Mouse (Mus musculus) CH12.LX (cell line): ENCODE results near the gene Tspear. TPM values are rescaled to one million over a fixed set of nuclear protein-coding genes. Genes with fewer than 3 reads are reported as not detected.

ENCODE experiments used
- DNase-seq: peaks from one replicate; pipeline ENCODE4 v3.0.0-alpha.2; 2013; ENCODE audit errors: extremely low read depth
- H3K27ac ChIP-seq: 2 replicates; pipeline ENCODE4 v1.5.1; 2012; ENCODE audit warnings: low read depth, mild to moderate bottlenecking, control low read depth, moderate library complexity; ENCODE audit not compliant: insufficient read depth
- H3K27me3 ChIP-seq: replicated peaks from 2 replicates; pipeline ENCODE3; 2012; ENCODE audit warnings: inconsistent platforms
- H3K36me3 ChIP-seq, 2 experiments: replicated peaks in 1 of 2; 2 replicates each; pipeline versions ENCODE3 to v1.6.1; 2012; ENCODE audit warnings: inconsistent platforms in 1 of 2, low read length in 1 of 2, mild to moderate bottlenecking in 1 of 2, mixed read lengths in 1 of 2, moderate library complexity in 1 of 2; ENCODE audit not compliant: control insufficient read depth in 1 of 2, insufficient read depth in 1 of 2
- H3K4me1 ChIP-seq, 2 experiments: 2 replicates each; pipeline ENCODE4 v1.6.1; 2012; ENCODE audit warnings: inconsistent platforms in 1 of 2, moderate library complexity in 1 of 2; ENCODE audit not compliant: insufficient read depth in 2 of 2, control insufficient read depth in 1 of 2
- H3K4me2 ChIP-seq: 2 replicates; pipeline ENCODE4 v1.6.1; 2012; ENCODE audit warnings: low read depth, mild to moderate bottlenecking, control low read depth; ENCODE audit not compliant: poor library complexity, insufficient read depth, severe bottlenecking
- H3K4me3 ChIP-seq, 3 experiments: fragments of 150-350 bp in 1 of 3; sonication (generic) in 1 of 3; replicated peaks in 1 of 3; 2 replicates each; pipeline versions ENCODE3 to v1.5.1; 2011 to 2012; ENCODE audit warnings: low read depth in 2 of 3, low read length in 2 of 3, mild to moderate bottlenecking in 2 of 3, moderate library complexity in 2 of 3, control low read depth in 1 of 3, improper control_type of control experiment in 1 of 3, inconsistent platforms in 1 of 3, mixed read lengths in 1 of 3; ENCODE audit not compliant: poor library complexity in 1 of 3
- H3K79me2 ChIP-seq: replicated peaks from 2 replicates; pipeline ENCODE4 v1.6.1; 2012; ENCODE audit warnings: mild to moderate bottlenecking, moderate library complexity; ENCODE audit not compliant: control insufficient read depth, poor library complexity, insufficient read depth, severe bottlenecking; ENCODE audit errors: extremely low read depth
- H3K9ac ChIP-seq: 2 replicates; pipeline ENCODE4 v1.6.1; 2012; ENCODE audit warnings: low read depth, mild to moderate bottlenecking, control low read depth, moderate library complexity; ENCODE audit not compliant: insufficient read depth
- H3K9me3 ChIP-seq: replicated peaks from 2 replicates; pipeline ENCODE3; 2012; ENCODE audit warnings: low read length, inconsistent platforms, mixed read lengths
- BHLHE40 ChIP-seq: IDR thresholded peaks from 2 replicates; pipeline ENCODE4 v1.6.1; 2011; ENCODE audit warnings: mild to moderate bottlenecking, low read depth, low read length, improper control_type of control experiment
- CHD1 ChIP-seq: IDR thresholded peaks from 2 replicates; pipeline ENCODE4 v1.6.1; 2012; ENCODE audit warnings: low read depth, low read length, improper control_type of control experiment, inconsistent platforms
- CHD2 ChIP-seq: IDR thresholded peaks from 2 replicates; pipeline ENCODE4 v1.6.1; 2011; ENCODE audit warnings: low read length, improper control_type of control experiment
- CTCF ChIP-seq, 2 experiments: IDR thresholded peaks in 1 of 2; conservative IDR thresholded peaks in 1 of 2; 2 replicates each; pipeline ENCODE4 v1.5.1; 2011 to 2012; ENCODE audit warnings: low read depth in 2 of 2, low read length in 2 of 2, improper control_type of control experiment in 1 of 2, inconsistent platforms in 1 of 2, mild to moderate bottlenecking in 1 of 2, moderate library complexity in 1 of 2
- E2F4 ChIP-seq: IDR thresholded peaks from 2 replicates; pipeline ENCODE4 v1.6.1; 2011; ENCODE audit warnings: low read depth, low read length, improper control_type of control experiment; ENCODE audit not compliant: insufficient replicate concordance
- ELF1 ChIP-seq: IDR thresholded peaks from 2 replicates; pipeline ENCODE4 v1.6.1; 2014; ENCODE audit warnings: low read depth, mild to moderate bottlenecking, inconsistent platforms, low read length, improper control_type of control experiment
- ETS1 ChIP-seq: conservative IDR thresholded peaks from 2 replicates; pipeline ENCODE4 v1.6.1; 2012; ENCODE audit warnings: low read depth, mild to moderate bottlenecking, inconsistent platforms, low read length, improper control_type of control experiment, moderate library complexity
- GABPA ChIP-seq: IDR thresholded peaks from 2 replicates; pipeline ENCODE4 v1.6.1; 2012; ENCODE audit warnings: low read depth, low read length, improper control_type of control experiment, inconsistent platforms; ENCODE audit not compliant: insufficient replicate concordance
- HCFC1 ChIP-seq: IDR thresholded peaks from 2 replicates; pipeline ENCODE4 v1.6.1; 2012; ENCODE audit warnings: low read depth, mild to moderate bottlenecking, inconsistent platforms, low read length, improper control_type of control experiment
- JUN ChIP-seq: IDR thresholded peaks from 2 replicates; pipeline ENCODE4 v1.6.1; 2011; ENCODE audit warnings: low read depth, mild to moderate bottlenecking, low read length, improper control_type of control experiment, moderate library complexity; ENCODE audit not compliant: insufficient read depth
- JUND ChIP-seq: conservative IDR thresholded peaks from 2 replicates; pipeline ENCODE4 v1.6.1; 2011; ENCODE audit warnings: low read depth, low read length, improper control_type of control experiment
- KAT2A ChIP-seq: IDR thresholded peaks from 2 replicates; pipeline ENCODE4 v1.6.1; 2012; ENCODE audit warnings: low read length, improper control_type of control experiment, inconsistent platforms; ENCODE audit not compliant: insufficient replicate concordance
- MAFK ChIP-seq: IDR thresholded peaks from 2 replicates; pipeline ENCODE4 v1.6.1; 2011; ENCODE audit warnings: low read length, improper control_type of control experiment; ENCODE audit not compliant: insufficient replicate concordance
- MAX ChIP-seq: IDR thresholded peaks from 2 replicates; pipeline ENCODE4 v1.6.1; 2011; ENCODE audit warnings: low read length, improper control_type of control experiment
- MAZ ChIP-seq: IDR thresholded peaks from 2 replicates; pipeline ENCODE4 v1.6.1; 2012; ENCODE audit warnings: low read depth, mild to moderate bottlenecking, inconsistent platforms, low read length, improper control_type of control experiment, moderate library complexity
- MXI1 ChIP-seq: IDR thresholded peaks from 2 replicates; pipeline ENCODE4 v1.6.1; 2011; ENCODE audit warnings: mild to moderate bottlenecking, low read depth, low read length, improper control_type of control experiment
- MYC ChIP-seq: IDR thresholded peaks from 2 replicates; pipeline ENCODE4 v1.6.1; 2011; ENCODE audit warnings: low read depth, mild to moderate bottlenecking, improper control_type of control experiment, low read length
- NELFE ChIP-seq: IDR thresholded peaks from 2 replicates; pipeline ENCODE4 v1.6.1; 2011; ENCODE audit warnings: low read depth, low read length, improper control_type of control experiment
- NRF1 ChIP-seq: IDR thresholded peaks from 2 replicates; pipeline ENCODE4 v1.6.1; 2014; ENCODE audit warnings: low read depth, mild to moderate bottlenecking, inconsistent platforms, low read length, improper control_type of control experiment, moderate library complexity
- PAX5 ChIP-seq: IDR thresholded peaks from 2 replicates; pipeline ENCODE4 v1.6.1; 2012; ENCODE audit warnings: low read length, inconsistent platforms, mixed read lengths
- POLR2A ChIP-seq: IDR thresholded peaks from 2 replicates; pipeline ENCODE4 v1.6.1; 2011; ENCODE audit warnings: low read depth, mild to moderate bottlenecking, improper control_type of control experiment, low read length
- POLR2AphosphoS2 ChIP-seq: IDR thresholded peaks from 2 replicates; pipeline ENCODE4 v1.6.1; 2011; ENCODE audit warnings: low read depth, low read length, improper control_type of control experiment
- RAD21 ChIP-seq: IDR thresholded peaks from 2 replicates; pipeline ENCODE4 v1.6.1; 2011; ENCODE audit warnings: low read depth, mild to moderate bottlenecking, low read length, improper control_type of control experiment, moderate library complexity
- RCOR1 ChIP-seq: conservative IDR thresholded peaks from 2 replicates; pipeline ENCODE4 v1.6.1; 2012; ENCODE audit warnings: low read depth, mild to moderate bottlenecking, inconsistent platforms, low read length, improper control_type of control experiment
- SIN3A ChIP-seq: IDR thresholded peaks from 2 replicates; pipeline ENCODE4 v1.6.1; 2012; ENCODE audit warnings: low read length, improper control_type of control experiment, inconsistent platforms
- SMC3 ChIP-seq: IDR thresholded peaks from 2 replicates; pipeline ENCODE4 v1.6.1; 2011; ENCODE audit warnings: low read depth, low read length, improper control_type of control experiment
- TBP ChIP-seq: conservative IDR thresholded peaks from 2 replicates; pipeline ENCODE4 v1.6.1; 2011; ENCODE audit warnings: low read depth, low read length, improper control_type of control experiment
- TCF12 ChIP-seq: IDR thresholded peaks from 2 replicates; pipeline ENCODE4 v1.6.1; 2014; ENCODE audit warnings: low read depth, mild to moderate bottlenecking, inconsistent platforms, low read length, improper control_type of control experiment
- UBTF ChIP-seq: IDR thresholded peaks from 2 replicates; pipeline ENCODE4 v1.6.1; 2012; ENCODE audit warnings: low read depth, mild to moderate bottlenecking, inconsistent platforms, low read length, improper control_type of control experiment, moderate library complexity
- USF1 ChIP-seq: IDR thresholded peaks from 2 replicates; pipeline ENCODE4 v1.6.1; 2014; ENCODE audit warnings: low read depth, mild to moderate bottlenecking, inconsistent platforms, low read length, improper control_type of control experiment
- USF2 ChIP-seq: conservative IDR thresholded peaks from 2 replicates; pipeline ENCODE4 v1.6.1; 2011; ENCODE audit warnings: low read depth, low read length, improper control_type of control experiment
- ZKSCAN1 ChIP-seq: IDR thresholded peaks from 2 replicates; pipeline ENCODE4 v1.6.1; 2012; ENCODE audit warnings: low read depth, inconsistent platforms, low read length, improper control_type of control experiment, borderline replicate concordance
- ZMIZ1 ChIP-seq: IDR thresholded peaks from 2 replicates; pipeline ENCODE4 v1.6.1; 2012; ENCODE audit warnings: low read depth, mild to moderate bottlenecking, inconsistent platforms, low read length, improper control_type of control experiment
- ZNF384 ChIP-seq: IDR thresholded peaks from 2 replicates; pipeline ENCODE4 v1.6.1; 2012; ENCODE audit warnings: low read depth, low read length, improper control_type of control experiment, inconsistent platforms
- dilution Hi-C: fragments of 300-500 bp; cut with MboI; formaldehyde crosslinking; loops from 2 replicates; pipeline ENCODE4 v1.14.3; 2020; ENCODE audit warnings: low sequenced_read_pairs; ENCODE audit not compliant: extremely low pct_unique_long_range_greater_than_20kb, extremely low pct_ligation_motif_present
- in situ Hi-C: fragments of 300-500 bp; cut with MboI; formaldehyde crosslinking; loops from 3 replicates; pipeline ENCODE4 v1.14.3; 2019; ENCODE audit warnings: low sequenced_read_pairs, low pct_ligation_motif_present, low pct_unique_long_range_greater_than_20kb, mixed read lengths
- polyA plus RNA-seq: library from polyadenylated mRNA; unstranded; fragments of >175 nt; gene quantifications from 2 replicates; pipeline ENCODE4 v1.2.1, GENCODE M21; 2012; ENCODE audit warnings: low read depth; ENCODE audit not compliant: insufficient read length
- total RNA-seq, 2 experiments: library from RNA; depleted of rRNA; stranded (reverse); fragments of 300-350 nt in 1 of 2; fragments of >200 nt in 1 of 2; gene quantifications; 2 replicates each; pipeline ENCODE4 v1.2.3; 2012 to 2014

Tspear gene
- total and polyA plus RNA-seq, 3 experiments: 0.09 to 0.42 TPM; not detected in 1

- peaks cover 3% of the 10 kb centered on the region for H3K9me3 ChIP-seq
- TF ChIP-seq SIN3A (no peak), ZNF384 (no peak)
- no peak for DNase-seq
- H3K4me2 ChIP-seq: no peak overlapping the region
- H3K27me3 ChIP-seq: peaks cover 13% of the 10 kb centered on the region
- H3K4me3 ChIP-seq: no peak overlapping the region
- dilution Hi-C loops: no loop called here
- no peak overlapping the region for H3K27ac ChIP-seq
- no peaks in the 10 kb centered on the region for H3K79me2 ChIP-seq
- in situ Hi-C loops: no loop called here
- peaks cover 33 to 83% of the 10 kb centered on the region in 2 experiments for H3K4me1 ChIP-seq
- H3K36me3 ChIP-seq: no peaks in the 10 kb centered on the region
- H3K9ac ChIP-seq: no peak overlapping the region
These were observed 14.8 kb upstream of the Tspear start for GRCm38 (mm10) chr10:77671519-77671918.

- Histone ChIP-seq H3K36me3 (no peaks in the 10 kb centered on the region), H3K79me2 (no peaks in the 10 kb centered on the region), H3K9me3 (peaks cover 3% of the 10 kb centered on the region), H3K9ac (no peak overlapping the region), H3K4me1 (peaks cover 35 to 80% of the 10 kb centered on the region in 2 experiments), H3K27ac (peak overlapping the region; percentile 20; the same call in 1 of the 2 replicates), H3K4me2 (peak overlapping the region; percentile 54), H3K4me3 (peak overlapping the region in 1 of 3 experiments; percentile 12), H3K27me3 (peaks cover 32% of the 10 kb centered on the region)
- dilution Hi-C loops (no loop called here), in situ Hi-C loops (no loop called here)
- DNase-seq: peak; percentile 85
- no peak for TF ChIP-seq TBP
- TF ChIP-seq MXI1: no peak
- no peak for TF ChIP-seq NRF1
- TF ChIP-seq MAFK: no peak
- peak; percentile 85 for TF ChIP-seq ETS1
- TF ChIP-seq HCFC1: no peak
- TF ChIP-seq E2F4: no peak
- TF ChIP-seq SMC3: no peak
- peak; percentile 39; the same call in 1 of the 2 replicates for TF ChIP-seq MYC
- no peak for TF ChIP-seq ZNF384
- no peak for TF ChIP-seq CHD1
- TF ChIP-seq USF1: no peak
- TF ChIP-seq TCF12: peak; percentile 83
- no peak for TF ChIP-seq POLR2AphosphoS2
- no peak for TF ChIP-seq PAX5
- TF ChIP-seq ZMIZ1: no peak
- TF ChIP-seq ELF1: no peak
- TF ChIP-seq JUND: peak; percentile 74
- peak; percentile 55; the same call in 1 of the 2 replicates for TF ChIP-seq CHD2
- peak; percentile 70; the same call in 1 of the 2 replicates for TF ChIP-seq MAZ
- TF ChIP-seq KAT2A: no peak
- peak; percentile 56 for TF ChIP-seq JUN
- no peak for TF ChIP-seq UBTF
- TF ChIP-seq RAD21: no peak
- no peak for TF ChIP-seq USF2
- TF ChIP-seq CTCF (conservative IDR thresholded peaks at IDR 0.05 in 1 of 2, IDR thresholded peaks at IDR 0.05 in 1 of 2; ENCODE audit: low read depth in 2 of 2, low read length in 2 of 2): no peak
- no peak for TF ChIP-seq GABPA
- no peak for TF ChIP-seq SIN3A
- TF ChIP-seq MAX: peak; percentile 51; the same call in 1 of the 2 replicates
- TF ChIP-seq POLR2A: no peak
- TF ChIP-seq NELFE: no peak
- peak; percentile 67 for TF ChIP-seq BHLHE40
- no peak for TF ChIP-seq ZKSCAN1
- TF ChIP-seq RCOR1: no peak
These were observed 12.6 kb upstream of the Tspear start for GRCm38 (mm10) chr10:77673765-77674164.
